Mouse (Mus musculus) midbrain, embryonic 12.5 days (tissue): Measurements from ENCODE around the gene Per1. TPM values are rescaled to one million over a fixed set of nuclear protein-coding genes. Genes with fewer than 3 reads are reported as not detected.
A peak's percentile ranks its signal among the peaks of the same experiment; 100 is the strongest.

Source experiments
- ATAC-seq: fragments of 200-750 bp; cut with Nextera tagmentation; 2 replicates; pipeline ENCODE4 v1.8.0; 2017; ENCODE audit warnings: low read depth, moderate TSS enrichment, moderate library complexity; ENCODE audit not compliant: low FRiP score
- H3K27ac ChIP-seq: fragments of 300-500 bp; sonication (generic); replicated peaks from 2 replicates; pipeline ENCODE4 v1.5.1; 2016; ENCODE audit warnings: mild to moderate bottlenecking
- H3K27me3 ChIP-seq: fragments of 300-500 bp; sonication (generic); 2 replicates; pipeline ENCODE4 v1.6.1; 2016; ENCODE audit warnings: mild to moderate bottlenecking
- H3K36me3 ChIP-seq: fragments of 300-500 bp; sonication (generic); 2 replicates; pipeline ENCODE4 v1.6.1; 2016
- H3K4me1 ChIP-seq: fragments of 300-500 bp; sonication (generic); 2 replicates; pipeline ENCODE4 v1.6.1; 2016
- H3K4me2 ChIP-seq: fragments of 300-500 bp; sonication (generic); replicated peaks from 2 replicates; pipeline ENCODE4 v1.6.1; 2016; ENCODE audit warnings: mild to moderate bottlenecking, moderate library complexity
- H3K4me3 ChIP-seq: fragments of 300-500 bp; sonication (generic); 2 replicates; pipeline ENCODE4 v1.5.1; 2016; ENCODE audit warnings: mild to moderate bottlenecking
- H3K9ac ChIP-seq: fragments of 300-500 bp; sonication (generic); replicated peaks from 2 replicates; pipeline ENCODE4 v1.6.1; 2016; ENCODE audit warnings: mild to moderate bottlenecking, moderate library complexity
- H3K9me3 ChIP-seq: fragments of 300-500 bp; sonication (generic); 2 replicates; pipeline ENCODE4 v1.6.1; 2016; ENCODE audit warnings: mild to moderate bottlenecking
- WGBS: fragments of 180-500 bp; shearing (Covaris S2); methylation state at CpG from one replicate; pipeline ENCODE4 v1.1.7; 2016; 5-methylcytosine and 5-hydroxymethylcytosine counted together
- polyA plus RNA-seq: library from polyadenylated mRNA; unstranded; fragments of >200 nt; fragmentation: Nextera tagmentation; extraction: Ambion mirVana; gene quantifications from 2 replicates; pipeline ENCODE4 v1.2.1, GENCODE M21; 2016

The Per1 gene
- polyA plus RNA-seq, 1 experiment from 2014 or later, result 9.8 TPM

DNA sequence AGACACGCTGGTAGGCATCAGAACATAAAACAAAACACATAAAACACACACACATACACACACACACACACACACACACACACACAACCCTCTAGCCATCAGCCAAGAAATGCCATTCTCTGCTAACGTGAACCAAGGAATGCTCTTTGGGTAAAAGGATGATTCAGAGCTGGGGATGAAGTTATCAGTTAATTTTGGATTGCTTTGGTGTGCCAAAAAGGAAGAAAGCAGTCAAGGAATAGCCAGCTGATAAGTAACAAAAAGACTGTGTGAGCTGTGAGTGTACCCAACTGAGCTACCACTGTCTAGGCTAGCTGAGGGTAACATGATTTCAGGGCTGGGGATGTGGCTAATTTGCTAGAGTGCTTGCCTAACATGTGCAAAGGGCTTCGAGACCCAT is 19.0 kb downstream of the Per1 start:
- Histone ChIP-seq H3K27ac (no peak overlapping the region), H3K4me3 (no peak overlapping the region), H3K9me3 (no peaks in the 10 kb centered on the region), H3K36me3 (peaks cover 6% of the 10 kb centered on the region), H3K4me2 (no peak overlapping the region), H3K4me1 (peaks cover 19% of the 10 kb centered on the region), H3K27me3 (peaks cover 49% of the 10 kb centered on the region), H3K9ac (no peak overlapping the region)
- WGBS, result 80% methylated on average over 3 of the region's 3 CpGs
- no peak for ATAC-seq

GRCm38 (mm10) chr11:69114621-69115020 is 19.6 kb downstream of the Per1 start:
- Histone ChIP-seq H3K4me1 (peaks cover 25% of the 10 kb centered on the region), H3K36me3 (no peaks in the 10 kb centered on the region)
- 75% methylated on average over 3 of the region's 3 CpGs for WGBS

GRCm38 (mm10) chr11:69116843-69117242 is 21.8 kb downstream of the Per1 start:
- H3K4me1 ChIP-seq, result peaks cover 40% of the 10 kb centered on the region
- peak overlapping the region; percentile 55; the same call in 1 of the 2 replicates for H3K4me3 ChIP-seq
- WGBS, result 66% methylated on average over 5 of the region's 5 CpGs
- ATAC-seq, result no peak
- peaks cover 70% of the 10 kb centered on the region for H3K27me3 ChIP-seq
- no peak overlapping the region for H3K27ac ChIP-seq
- H3K36me3 ChIP-seq, result no peaks in the 10 kb centered on the region
- H3K9me3 ChIP-seq, result no peaks in the 10 kb centered on the region
- no peak overlapping the region for H3K9ac ChIP-seq
- H3K4me2 ChIP-seq, result peak overlapping the region; percentile 70

More at GRCm38 (mm10) chr11:69114621-69115020, 19.6 kb downstream of the Per1 start:
- no peak overlapping the region for H3K4me2 ChIP-seq
- H3K4me3 ChIP-seq, result no peak overlapping the region
- H3K27me3 ChIP-seq, result peaks cover 55% of the 10 kb centered on the region
- no peak overlapping the region for H3K9ac ChIP-seq
- H3K9me3 ChIP-seq, result no peaks in the 10 kb centered on the region
- no peak overlapping the region for H3K27ac ChIP-seq
- ATAC-seq, result no peak

GRCm38 (mm10) chr11:69117737-69118695 is 23.0 kb downstream of the Per1 start:
- peak overlapping the region; percentile 43 for H3K27ac ChIP-seq
- ATAC-seq, result no peak
- H3K4me1 ChIP-seq, result peaks cover 42% of the 10 kb centered on the region
- peaks cover 64% of the 10 kb centered on the region for H3K27me3 ChIP-seq
- H3K4me2 ChIP-seq, result peak overlapping the region; percentile 70
- no peaks in the 10 kb centered on the region for H3K36me3 ChIP-seq
- H3K4me3 ChIP-seq, result peak overlapping the region; percentile 55
- no peaks in the 10 kb centered on the region for H3K9me3 ChIP-seq
- H3K9ac ChIP-seq, result peak overlapping the region; percentile 69
- WGBS, result under 1% methylated on average over 45 of the region's 45 CpGs

DNA sequence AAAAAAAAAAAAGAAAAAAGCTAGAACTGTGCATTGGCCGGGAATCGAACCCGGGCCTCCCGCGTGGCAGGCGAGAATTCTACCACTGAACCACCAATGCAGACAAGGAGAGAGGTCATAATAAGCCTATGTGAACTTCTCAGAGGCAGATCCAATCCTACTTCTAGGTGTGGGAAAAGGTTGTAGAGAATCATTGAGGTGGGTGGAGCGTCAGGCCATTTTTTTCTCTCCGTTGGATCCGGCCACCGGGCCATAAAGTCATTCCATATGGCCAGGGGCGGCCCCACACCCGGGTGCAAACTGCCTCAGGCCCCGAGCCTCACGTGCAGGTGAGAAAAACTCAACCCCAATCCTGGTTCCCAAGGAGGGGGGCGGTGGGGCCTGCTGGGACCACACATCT is 23.7 kb downstream of the Per1 start:
- no peak overlapping the region; the same call in 1 of the 2 replicates for H3K9ac ChIP-seq
- peak overlapping the region; percentile 55 for H3K4me3 ChIP-seq
- peak overlapping the region; percentile 70 for H3K4me2 ChIP-seq
- ATAC-seq, result no peak
- no peaks in the 10 kb centered on the region for H3K36me3 ChIP-seq
- 0% methylated on average over 15 of the region's 15 CpGs for WGBS
- no peaks in the 10 kb centered on the region for H3K9me3 ChIP-seq
- H3K27ac ChIP-seq, result no peak overlapping the region
- H3K4me1 ChIP-seq, result peaks cover 46% of the 10 kb centered on the region
- peaks cover 62% of the 10 kb centered on the region for H3K27me3 ChIP-seq

DNA sequence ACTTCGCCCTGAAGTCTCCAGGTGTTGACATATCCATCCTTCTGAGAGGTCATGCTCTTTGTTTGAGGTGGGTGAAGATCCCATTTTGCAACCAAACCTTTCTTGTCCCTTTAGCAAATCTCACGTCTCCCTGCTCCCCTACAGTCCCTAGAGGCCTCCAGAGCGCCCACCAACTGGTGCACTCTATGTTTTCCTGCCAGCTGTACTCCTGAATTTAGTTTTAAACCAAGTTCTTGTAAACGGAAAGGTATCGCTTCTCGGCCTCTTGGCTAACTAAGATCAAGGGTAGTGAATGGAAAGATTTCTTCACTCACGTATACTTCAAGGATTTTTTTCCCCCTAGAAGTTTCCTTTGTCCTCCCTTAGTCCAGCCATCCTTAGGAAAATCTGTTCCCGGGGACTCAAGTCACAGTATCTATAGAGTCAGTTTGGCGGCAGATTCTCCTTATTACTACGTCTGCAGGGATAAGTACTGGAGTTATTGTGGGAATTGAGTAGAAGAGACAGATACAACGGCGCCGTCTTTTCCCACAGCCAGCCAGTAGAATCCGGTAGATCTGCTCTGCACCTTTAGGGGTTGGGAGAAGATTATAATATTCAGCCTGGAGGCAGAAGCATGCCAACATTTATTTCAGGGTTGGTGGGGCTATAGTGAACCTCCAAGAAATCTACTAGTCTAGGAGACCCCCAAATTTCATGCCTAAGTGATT is 24.6 kb downstream of the Per1 start:
- peak overlapping the region; percentile 77 for H3K4me3 ChIP-seq
- H3K4me2 ChIP-seq, result peak overlapping the region; percentile 92
- H3K4me1 ChIP-seq, result peaks cover 46% of the 10 kb centered on the region
- no peaks in the 10 kb centered on the region for H3K36me3 ChIP-seq
- 29% methylated on average over 14 of the region's 14 CpGs for WGBS
- no peak overlapping the region for H3K9ac ChIP-seq
- no peak for ATAC-seq
- peaks cover 53% of the 10 kb centered on the region for H3K27me3 ChIP-seq
- H3K9me3 ChIP-seq, result no peaks in the 10 kb centered on the region
- no peak overlapping the region for H3K27ac ChIP-seq

DNA sequence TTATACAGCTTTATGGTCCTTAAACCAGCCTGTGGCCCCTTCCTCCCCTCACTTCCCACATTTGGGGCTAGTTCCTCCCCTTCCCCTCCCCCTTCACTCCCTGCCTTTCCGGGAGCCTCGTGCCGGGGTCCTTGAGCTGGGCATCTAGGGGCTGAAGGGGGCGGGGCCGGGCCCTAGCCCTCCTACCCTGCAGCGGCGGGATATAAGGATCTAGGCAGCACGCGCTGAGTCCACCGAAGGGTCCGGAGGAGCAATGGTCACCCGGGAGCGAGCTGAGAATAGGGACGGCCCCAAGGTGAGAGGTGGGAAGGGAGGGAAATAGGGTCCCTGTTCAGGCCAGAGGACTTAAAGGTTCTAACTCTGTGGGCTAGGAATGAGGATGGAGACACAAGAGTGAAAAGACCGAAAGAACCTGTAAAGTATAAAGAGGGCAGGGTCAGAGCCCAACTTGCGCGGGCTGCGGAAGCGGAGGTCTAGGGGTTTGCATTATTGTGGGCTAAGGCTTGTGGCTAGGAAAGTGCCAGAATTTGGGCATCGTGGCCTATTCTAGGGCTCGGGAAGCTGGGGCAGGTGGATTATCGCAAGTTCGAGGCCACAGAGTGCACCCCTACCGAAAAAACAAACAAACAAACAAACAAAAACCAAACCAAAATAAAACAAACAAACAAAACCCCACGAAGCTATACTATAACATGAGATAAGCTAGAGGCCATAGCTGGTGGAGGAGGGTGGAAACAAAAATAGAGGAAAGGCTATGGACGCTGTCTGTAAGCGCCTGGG is 25.4 kb downstream of the Per1 start, which contains the start of gene Hes7:
Hes7 (plus strand) TSS at position 184 of the 780 bp plus-strand sequence.
- Histone ChIP-seq H3K36me3 (no peaks in the 10 kb centered on the region), H3K9ac (peak within 1 kb of the TSS; percentile 72), H3K4me1 (peaks cover 46% of the 10 kb centered on the region), H3K9me3 (no peaks in the 10 kb centered on the region), H3K27me3 (peaks cover 47% of the 10 kb centered on the region), H3K4me3 (peak within 1 kb of the TSS; percentile 77), H3K4me2 (peak within 1 kb of the TSS; percentile 92), H3K27ac (no peak within 1 kb of the TSS)
- 2% methylated on average over 27 of the region's 27 CpGs for WGBS
- no peak for ATAC-seq

GRCm38 (mm10) chr11:69121001-69121740 is 26.2 kb downstream of the Per1 start:
- Histone ChIP-seq H3K36me3 (no peaks in the 10 kb centered on the region), H3K4me2 (peak overlapping the region; percentile 92), H3K9me3 (no peaks in the 10 kb centered on the region), H3K4me1 (peaks cover 54% of the 10 kb centered on the region), H3K9ac (peak overlapping the region; percentile 72), H3K27ac (no peak overlapping the region), H3K27me3 (peaks cover 46% of the 10 kb centered on the region), H3K4me3 (peak overlapping the region; percentile 77)
- under 1% methylated on average over 33 of the region's 33 CpGs for WGBS
- ATAC-seq, result no peak

DNA sequence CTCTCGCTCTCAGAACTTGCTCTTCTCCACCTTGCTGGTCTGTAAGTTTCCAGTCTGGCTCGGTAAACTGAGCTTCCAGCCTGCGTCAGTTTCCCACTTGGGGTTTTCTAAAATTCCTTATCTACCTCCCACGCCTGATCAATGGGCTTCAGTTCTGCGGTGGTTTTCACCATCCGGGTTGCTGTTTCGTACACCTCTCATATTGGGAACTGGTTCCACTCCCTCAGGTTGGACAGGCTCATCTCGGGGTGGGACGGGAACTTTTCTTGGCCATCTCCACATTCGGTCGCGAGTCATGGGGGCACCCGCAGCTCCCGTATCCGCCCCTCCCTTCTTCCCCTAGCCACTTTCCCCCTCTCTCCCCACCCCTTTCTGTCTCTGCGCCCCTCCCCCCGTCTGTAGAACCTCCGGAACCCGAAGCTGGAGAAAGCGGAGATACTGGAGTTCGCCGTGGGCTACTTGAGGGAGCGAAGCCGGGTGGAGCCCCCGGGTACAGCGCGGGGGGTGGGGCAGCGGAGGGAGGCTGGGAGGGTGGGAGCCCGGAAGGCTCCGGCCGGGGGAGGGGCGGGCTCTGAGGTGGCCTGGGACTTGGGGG is 26.8 kb downstream of the Per1 start:
- H3K27ac ChIP-seq, result peak overlapping the region; percentile 75; the same call in 1 of the 2 replicates
- no peaks in the 10 kb centered on the region for H3K36me3 ChIP-seq
- H3K9me3 ChIP-seq, result no peaks in the 10 kb centered on the region
- peak overlapping the region; percentile 77 for H3K4me3 ChIP-seq
- no peak for ATAC-seq
- 1% methylated on average over 31 of the region's 32 CpGs for WGBS
- peaks cover 55% of the 10 kb centered on the region for H3K4me1 ChIP-seq
- peak overlapping the region; percentile 72 for H3K9ac ChIP-seq
- H3K4me2 ChIP-seq, result peak overlapping the region; percentile 92
- H3K27me3 ChIP-seq, result peaks cover 46% of the 10 kb centered on the region

DNA sequence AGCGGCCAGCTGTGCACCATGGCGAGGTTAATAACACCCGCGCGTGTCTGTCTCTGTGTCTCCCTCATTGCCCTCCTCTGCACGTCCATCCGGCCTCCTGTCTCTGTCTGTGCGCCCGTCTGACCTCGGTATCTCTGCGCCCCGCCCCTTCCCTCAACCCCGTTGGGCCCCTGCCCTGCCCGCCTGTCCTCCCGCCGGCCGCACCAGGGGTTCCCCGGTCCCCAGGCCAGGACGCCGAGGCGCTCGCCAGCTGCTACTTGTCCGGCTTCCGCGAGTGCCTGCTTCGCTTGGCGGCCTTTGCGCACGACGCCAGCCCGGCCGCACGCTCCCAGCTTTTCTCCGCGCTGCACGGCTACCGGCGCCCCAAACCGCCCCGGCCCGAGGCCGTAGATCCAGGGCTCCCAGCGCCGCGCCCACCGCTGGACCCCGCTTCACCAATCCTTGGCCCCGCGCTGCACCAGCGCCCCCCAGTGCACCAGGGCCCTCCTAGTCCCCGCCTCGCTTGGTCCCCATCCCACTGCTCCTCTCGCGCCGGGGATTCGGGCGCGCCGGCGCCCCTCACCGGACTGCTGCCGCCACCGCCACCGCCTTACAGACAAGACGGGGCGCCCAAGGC is 27.4 kb downstream of the Per1 start, which contains the start of gene 9130213A22Rik:
9130213A22Rik (minus strand) TSS at position 254 of the 616 bp plus-strand sequence.
- H3K4me2 ChIP-seq, result peak within 1 kb of the TSS; percentile 92
- peaks cover 49% of the 10 kb centered on the region for H3K27me3 ChIP-seq
- ATAC-seq, result peak; percentile 64
- H3K36me3 ChIP-seq, result no peaks in the 10 kb centered on the region
- H3K9ac ChIP-seq, result peak within 1 kb of the TSS; percentile 72
- H3K4me3 ChIP-seq, result peak within 1 kb of the TSS; percentile 77
- no peaks in the 10 kb centered on the region for H3K9me3 ChIP-seq
- under 1% methylated on average over 61 of the region's 66 CpGs for WGBS
- peaks cover 49% of the 10 kb centered on the region for H3K4me1 ChIP-seq
- H3K27ac ChIP-seq, result peak within 1 kb of the TSS; percentile 75
